Mouse (Mus musculus): Measurements from ENCODE around the gene Il6st.

Il6st gene

DNA sequence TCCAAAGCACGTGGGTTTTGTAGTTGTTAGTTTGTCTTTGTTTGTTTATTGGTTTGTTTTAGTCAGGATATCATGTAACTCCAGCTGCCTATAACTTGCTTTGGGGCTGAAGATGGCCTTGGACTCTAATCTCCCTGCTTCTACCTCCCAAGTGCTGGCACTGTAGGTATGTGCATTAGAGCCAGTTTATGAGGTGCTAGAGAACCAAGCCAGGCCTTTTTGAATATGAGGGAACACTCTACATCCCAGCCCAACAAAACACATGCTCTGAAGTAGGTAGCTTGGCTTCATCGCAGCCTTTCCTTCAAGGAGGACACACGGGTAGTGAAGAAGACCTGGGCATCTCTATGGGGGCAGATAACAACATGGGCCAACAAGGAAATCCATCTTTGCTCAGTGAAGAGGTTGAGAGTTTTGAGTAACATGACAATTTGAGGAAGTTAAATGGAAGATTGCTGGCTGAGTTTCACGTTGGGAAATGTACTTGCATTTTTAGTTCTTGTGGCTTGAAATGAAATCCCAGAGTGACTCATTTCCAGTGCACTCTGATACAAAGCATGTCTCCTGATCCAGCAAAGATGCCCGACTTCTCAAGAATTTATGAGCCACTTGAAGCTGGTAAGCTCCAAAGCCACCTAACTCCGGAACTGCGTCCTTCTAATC is 20.9 kb upstream of the Il6st start:
- in situ Hi-C loops (cut with MboI) = no loop called here

DNA sequence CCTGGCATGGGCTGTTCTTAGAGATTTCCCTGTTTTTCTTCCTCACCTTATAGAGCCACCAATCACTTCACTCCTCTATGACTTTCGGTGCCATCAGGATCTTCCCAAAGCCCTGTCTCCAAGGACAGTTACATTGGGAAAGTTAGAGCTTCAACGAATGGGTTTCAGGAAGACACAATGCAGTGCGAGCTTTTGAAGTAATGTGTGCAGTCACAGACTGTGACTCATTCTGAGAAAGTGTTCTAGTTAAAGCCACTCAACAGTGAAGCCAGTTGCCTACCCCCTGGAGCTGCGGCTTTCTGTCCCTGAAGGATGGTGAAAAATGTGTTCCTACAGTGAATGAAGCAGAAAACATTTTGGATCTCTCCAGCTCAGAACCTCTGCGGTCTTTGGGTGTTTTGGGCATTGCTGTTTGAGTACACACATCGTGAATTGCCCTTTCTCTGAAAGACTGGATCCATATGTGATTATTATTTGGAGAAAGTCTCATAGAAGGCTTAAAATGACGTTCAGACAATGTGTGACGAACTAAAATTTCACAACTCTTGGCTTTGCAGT is 16.7 kb upstream of the Il6st start:
- in situ Hi-C loops (cut with MboI) = no loop called here

GRCm38 (mm10) chr13:112450210-112450609 is 13.7 kb upstream of the Il6st start:
- in situ Hi-C loops (cut with MboI) = no loop called here

GRCm38 (mm10) chr13:112457366-112457765 is 6.5 kb upstream of the Il6st start:
- in situ Hi-C loops (cut with MboI) = no loop called here

DNA sequence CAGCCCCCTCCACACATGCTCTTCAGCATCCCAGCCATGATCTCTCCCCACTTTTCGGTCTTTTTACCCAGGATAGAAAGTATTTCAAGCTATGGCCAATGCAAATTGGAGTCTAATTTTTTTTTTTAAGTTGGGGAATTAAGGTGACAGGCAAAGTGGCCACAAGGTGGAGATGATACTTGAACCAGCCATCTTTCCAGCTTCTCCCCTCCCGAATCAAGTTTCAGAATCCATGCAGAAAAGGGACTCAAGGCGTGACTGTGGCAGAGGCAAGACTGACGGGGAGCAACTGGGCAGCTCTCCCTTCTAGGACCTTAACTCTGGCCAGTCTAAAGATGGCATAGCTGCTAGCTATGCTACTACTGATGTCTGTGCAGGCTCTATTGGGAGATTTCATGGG is 5.9 kb upstream of the Il6st start:
- in situ Hi-C loops (cut with MboI) = no loop called here

DNA sequence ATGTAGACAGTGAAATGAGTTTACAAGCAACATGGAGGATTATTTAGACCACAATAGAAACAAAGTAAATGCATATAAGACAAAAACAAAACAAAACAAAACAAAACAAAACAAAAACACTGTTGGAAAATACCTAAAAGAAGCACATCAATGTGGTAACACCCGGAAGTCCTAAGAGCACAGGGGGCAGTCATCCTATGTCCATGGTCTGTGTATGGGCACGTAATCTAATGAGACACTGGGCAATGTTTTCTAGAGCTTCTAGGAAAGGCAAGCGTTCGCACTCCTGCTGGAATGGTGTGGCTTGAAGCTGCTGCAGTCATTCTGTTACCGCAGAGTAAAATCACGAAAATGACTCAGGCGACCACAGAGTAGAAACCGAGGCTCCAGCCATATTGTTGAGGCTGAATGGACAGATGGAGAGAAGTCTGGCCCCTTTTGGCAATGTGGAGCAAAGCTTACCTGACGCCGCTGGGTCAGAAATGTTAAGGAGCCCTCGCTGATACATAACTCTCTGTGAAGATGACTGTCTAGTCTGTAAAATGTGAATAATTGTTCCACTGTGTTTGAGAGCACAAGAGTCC is 5.3 kb upstream of the Il6st start:
- in situ Hi-C loops (cut with MboI) = no loop called here

DNA sequence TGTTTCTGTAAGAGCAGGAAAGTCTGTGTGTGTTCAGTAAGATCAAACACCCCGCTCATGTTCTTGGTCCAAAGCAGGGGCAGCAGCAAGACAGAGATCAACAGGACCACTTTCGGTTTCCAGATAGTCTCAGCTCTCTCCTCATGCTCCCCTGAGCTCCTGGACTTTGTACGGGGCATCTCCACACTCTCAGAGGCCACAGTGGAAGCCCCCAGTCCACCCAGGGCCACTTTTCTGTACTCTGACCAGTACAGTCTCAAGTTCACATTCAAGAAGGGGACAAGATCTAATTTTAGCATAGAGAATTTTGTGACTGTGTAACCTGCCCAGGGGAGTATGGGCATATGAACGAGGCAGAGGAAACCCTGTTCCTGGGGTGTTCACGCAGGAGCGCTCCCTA is 3.9 kb upstream of the Il6st start:
- in situ Hi-C loops (cut with MboI) = no loop called here

GRCm38 (mm10) chr13:112462411-112462987 is 1.4 kb upstream of the Il6st start:
- in situ Hi-C loops (cut with MboI) = no loop called here

- in situ Hi-C loops (cut with MboI) = no loop called here
These were observed 500 bp upstream of the Il6st start for GRCm38 (mm10) chr13:112463337-112463802.

DNA sequence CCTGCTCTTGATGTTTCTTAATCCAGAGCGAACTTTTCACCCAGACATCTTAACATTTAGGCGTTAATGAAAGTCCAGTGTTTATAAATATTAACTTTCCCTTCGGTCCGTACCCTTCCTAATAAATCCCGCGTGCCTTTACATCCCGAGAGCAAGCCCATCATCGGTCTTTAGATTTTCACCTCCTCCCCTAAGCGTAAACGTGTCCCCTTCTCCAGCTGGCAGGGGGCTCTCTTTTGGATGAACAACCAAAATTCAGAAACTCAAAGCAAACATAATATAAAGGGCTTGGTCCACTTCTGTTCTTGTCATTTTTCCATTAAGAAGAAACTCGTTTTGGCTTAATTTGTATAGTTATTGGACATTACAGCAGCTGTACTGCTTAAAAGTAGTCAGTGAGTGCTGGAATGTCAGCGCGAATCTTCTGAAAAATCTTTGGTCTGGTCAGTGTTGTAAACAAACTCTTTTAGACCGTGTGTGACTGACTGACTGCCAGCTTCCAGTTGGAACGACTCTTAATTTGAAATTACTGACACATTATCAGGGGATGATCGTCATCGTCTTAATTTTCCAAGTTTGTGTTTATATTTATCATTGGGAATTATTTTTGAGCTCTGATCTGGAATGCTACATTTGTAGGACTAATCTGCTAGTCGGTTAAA is 887 bp downstream of the Il6st start:
- in situ Hi-C loops (cut with MboI) = no loop called here

- in situ Hi-C loops (cut with MboI) = no loop called here
These were observed 1.7 kb downstream of the Il6st start for GRCm38 (mm10) chr13:112465585-112465984.

DNA sequence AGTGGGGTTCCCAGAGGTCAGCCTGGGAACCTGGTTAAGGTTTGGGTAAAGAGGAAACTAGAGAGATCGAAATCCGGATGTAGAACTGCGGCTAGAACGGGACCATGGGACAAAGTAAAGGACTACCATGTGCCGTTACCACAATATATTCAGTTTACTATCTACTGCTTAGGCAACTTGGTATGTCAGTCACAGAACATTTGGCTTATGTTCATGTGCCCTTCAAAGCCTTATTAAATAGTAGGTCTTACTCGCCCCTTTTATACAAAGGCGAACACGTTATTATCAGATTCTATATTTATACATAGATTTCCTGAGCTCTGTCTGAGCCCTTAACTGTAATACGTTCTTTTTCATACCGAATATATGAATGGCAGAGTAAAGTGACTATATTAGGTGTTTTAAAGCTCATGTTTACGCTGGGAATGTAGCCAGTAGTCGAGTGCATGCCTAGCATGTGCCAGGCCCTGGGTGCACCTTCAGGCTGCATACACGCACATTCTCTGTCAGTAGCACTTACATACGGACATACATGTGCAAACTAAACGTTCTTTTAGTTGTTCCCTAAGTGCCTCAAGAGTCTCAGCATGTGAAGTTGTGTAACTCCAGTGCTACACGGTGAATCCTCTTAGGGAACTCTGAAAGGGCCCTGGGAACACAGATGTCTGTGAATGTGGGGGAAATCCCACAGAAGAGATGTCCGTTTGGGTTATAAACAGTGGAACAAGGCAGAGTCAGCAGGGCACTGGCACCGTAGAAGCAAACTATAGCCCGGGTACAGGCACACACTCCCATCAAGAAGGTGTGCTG is 2.5 kb downstream of the Il6st start:
- in situ Hi-C loops (cut with MboI) = no loop called here

DNA sequence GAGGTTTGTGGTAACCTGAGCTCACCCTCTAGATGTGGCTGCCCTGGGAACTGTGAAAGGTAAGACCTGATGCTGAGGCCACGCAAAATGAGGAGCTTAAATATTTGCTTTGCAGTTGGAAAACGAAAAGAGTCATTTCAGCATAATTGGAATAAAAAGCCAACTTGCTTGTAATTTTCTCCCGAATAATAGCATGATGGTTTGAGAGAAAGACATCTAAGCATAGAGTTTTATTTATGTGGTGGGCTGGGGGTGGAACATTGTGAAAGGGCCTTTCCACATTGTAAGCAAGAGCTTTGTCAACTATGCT is 3.0 kb downstream of the Il6st start:
- in situ Hi-C loops (cut with MboI) = no loop called here

- in situ Hi-C loops (cut with MboI) = no loop called here
These were observed 3.5 kb downstream of the Il6st start for GRCm38 (mm10) chr13:112467384-112467783.

GRCm38 (mm10) chr13:112469491-112469890 is 5.6 kb downstream of the Il6st start:
- in situ Hi-C loops (cut with MboI) = no loop called here

GRCm38 (mm10) chr13:112471201-112471600 is 7.3 kb downstream of the Il6st start:
- in situ Hi-C loops (cut with MboI) = no loop called here

DNA sequence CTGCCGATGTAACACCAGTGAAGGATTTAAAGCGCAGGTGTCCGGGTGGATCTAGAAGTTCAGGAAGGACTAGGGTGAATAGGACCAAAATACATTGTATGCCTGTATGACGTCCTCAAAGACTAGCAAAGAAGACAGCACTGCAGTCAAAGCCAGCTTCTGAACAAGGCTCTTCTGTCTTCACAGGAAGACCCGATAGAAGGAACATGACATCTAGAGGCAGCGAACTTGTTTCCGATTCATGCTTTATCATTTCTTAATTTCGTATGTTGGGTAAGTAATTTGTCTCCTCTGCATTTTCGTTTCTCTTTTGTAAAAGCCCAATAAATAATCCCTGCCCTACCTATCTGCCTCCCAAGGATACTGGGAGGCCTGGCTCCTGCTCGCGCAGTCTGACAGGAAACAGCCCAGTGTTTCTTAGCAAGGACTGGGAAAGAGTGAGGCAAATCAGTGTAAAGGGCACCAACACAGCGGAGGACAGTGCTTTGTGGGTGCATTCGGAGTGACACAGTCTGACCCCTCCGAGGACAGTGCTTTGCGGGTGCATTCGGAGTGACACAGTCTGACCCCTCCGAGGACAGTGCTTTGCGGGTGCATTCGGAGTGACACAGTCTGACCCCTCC is 8.6 kb downstream of the Il6st start:
- in situ Hi-C loops (cut with MboI) = no loop called here

DNA sequence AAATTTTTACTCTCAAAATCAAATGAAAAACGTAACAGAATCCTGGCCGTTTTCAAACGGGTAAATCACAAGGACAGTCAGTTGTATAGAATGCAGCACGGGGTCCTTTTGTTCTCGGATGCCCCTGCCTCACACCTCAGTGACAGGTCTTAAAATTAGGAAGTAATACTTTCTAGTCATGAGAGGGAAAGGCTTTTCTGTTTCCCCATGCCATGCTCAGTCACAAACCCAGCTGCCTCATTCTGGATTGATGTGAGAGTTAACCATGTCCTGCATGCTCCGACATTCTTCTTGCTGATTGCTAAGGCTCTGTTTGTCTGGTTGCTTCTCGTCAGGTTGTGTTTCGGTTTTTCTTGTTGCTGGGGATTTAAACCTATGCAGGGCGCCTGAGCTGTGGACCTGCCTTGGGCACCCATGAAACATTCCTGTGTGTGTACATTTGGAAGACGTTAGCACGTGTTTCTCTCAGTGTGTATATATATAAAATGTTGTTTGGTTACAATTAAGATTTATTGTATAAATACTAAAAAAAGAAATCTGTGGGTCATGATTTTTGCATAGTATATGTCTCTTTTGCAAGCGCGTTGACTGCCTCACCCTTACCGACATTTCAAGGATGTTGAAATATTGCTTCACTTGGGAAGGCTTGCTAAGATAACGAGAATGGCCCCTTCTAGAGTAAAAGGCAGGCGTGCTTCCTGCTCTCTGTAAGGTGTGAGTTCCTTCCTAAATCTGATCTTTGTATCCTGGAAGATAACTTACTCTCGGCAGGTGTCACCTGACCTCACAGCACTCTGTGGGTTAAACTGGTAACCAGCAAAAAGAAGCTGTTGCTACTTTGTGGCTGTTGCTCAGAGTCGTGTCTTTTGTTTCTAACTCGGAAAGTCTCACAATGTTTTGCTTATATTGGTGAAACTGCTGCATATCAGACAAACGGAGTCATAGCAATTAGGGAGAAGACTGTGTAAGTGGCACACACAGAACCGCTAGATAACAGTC is 10.2 kb downstream of the Il6st start:
- in situ Hi-C loops (cut with MboI) = no loop called here

DNA sequence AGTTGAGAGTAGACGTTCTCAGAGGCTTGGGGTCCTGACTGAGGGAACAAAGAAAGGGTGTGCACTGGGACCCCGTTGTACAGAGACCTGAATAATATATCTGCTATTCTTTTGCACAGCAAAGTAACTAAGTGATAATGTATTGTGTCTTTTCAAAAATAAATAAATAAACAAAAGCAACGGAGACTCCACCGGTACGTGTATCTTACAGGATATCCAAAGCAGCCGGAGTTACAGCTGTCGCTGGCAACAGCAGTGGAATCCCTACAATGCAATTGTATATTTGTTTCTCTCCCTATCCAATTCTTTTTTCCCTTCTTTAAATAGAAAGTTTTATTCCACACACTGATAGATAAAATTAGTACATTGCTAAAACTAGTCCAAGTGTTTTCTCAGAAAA is 15.2 kb downstream of the Il6st start:
- in situ Hi-C loops (cut with MboI) = no loop called here

- in situ Hi-C loops (cut with MboI) = no loop called here
These were observed 16.1 kb downstream of the Il6st start for GRCm38 (mm10) chr13:112479926-112480325.
